Mouse (Mus musculus) liver, adult (tissue): Measurements from ENCODE around the gene BC035044.

Source experiments
- GATA4 ChIP-seq: IDR thresholded peaks from 2 replicates; pipeline ENCODE4 v1.6.1; 2014; ENCODE audit warnings: mild to moderate bottlenecking, low read length; ENCODE audit not compliant: insufficient replicate concordance

BC035044 gene

DNA sequence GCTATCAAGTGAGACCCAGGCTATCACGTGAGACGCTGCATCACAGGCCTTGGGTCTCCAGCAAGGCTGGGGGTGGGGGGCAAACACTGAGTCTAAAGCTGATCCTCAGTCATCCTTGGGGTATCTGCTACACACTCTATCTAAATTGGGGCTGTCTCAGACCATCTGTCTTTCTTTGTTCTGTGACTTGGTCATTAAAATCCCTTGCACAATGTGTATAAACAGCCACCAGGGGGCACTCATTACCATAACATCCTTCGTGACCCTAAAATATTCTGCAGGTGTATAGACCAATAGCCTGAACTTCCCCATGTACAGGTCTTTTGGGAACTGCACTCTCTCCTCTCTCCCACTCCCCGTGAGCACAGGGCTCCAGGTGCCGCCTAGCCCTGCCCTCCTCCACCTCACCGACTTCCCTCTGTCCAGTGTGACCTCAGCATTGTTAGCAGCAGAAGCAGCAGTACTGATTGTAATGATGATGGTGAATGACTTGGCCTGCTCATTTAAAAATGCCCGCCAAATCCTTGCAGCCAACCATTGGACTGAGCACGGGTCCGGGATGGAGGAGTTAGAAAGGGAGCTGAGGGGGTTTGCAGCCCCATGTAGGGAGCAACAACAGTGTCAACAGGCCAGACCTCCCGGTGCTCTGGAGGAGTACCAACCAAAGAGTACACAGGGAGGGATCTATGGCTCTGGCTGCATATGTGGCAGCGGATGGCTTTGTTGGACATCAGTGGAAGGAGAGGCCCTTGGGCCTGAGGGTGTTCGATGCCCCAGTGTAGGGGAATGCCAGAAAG lies 36.7 kb downstream of the BC035044 start:
- no peak for TF ChIP-seq GATA4

DNA sequence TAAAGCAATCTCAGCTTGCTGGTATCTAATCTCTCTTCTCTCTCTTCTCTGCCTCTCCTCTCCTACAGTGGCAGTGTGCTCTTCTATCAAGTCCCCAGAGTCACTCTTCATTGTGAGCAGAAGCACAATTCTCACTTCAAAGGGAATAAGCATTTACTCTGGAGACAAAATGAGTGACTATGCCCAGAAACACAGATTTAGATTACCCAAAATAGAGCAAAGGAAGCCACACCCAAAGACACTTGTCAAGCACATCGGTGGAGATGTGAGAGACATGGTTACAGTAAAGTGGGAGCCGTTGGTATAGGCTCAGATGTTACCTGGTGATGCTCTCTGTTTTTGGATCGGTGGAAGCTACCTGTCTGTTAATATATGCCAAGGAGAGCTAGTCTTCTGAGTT lies 38.2 kb downstream of the BC035044 start:
- TF ChIP-seq GATA4, result no peak

DNA sequence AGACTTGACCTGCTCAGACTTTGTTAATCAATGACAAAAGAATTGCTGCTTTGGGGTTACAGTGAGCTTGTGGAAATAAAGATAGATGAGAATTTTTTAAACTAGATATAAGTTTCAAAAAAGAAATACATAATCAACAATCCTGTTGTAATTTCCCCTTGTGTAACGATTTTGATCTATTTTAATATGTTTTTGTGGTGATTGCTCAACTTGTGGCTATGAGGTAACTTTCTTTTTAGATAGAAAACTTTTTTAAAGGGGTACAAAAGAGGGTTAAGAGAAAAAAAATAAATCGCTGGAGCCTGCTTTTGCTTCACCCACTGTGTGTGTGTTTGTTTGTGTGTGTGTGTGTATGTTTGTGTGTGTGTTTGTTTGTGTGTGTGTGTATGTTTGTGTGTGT lies 39.8 kb downstream of the BC035044 start:
- TF ChIP-seq GATA4, result no peak

DNA sequence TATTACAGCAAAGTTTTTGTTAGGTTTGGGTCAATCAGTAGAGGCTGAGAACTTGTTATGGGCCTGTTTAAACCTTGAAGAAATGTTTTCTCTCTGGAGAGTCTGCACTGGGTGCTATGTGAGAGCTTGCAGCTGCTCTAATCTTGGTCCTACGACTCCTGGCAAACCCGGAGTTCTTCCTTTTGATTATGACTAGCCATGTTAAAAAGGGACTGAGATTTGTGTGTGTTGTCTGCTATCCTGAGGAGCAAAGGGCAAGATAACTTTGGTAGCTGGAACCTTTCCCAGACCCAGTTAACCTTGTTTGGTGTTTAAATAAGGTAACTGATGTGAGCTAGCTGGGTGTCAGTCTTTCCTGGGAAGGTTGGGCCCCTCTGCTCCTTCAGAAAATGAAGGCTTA lies 40.3 kb downstream of the BC035044 start:
- no peak for TF ChIP-seq GATA4

DNA sequence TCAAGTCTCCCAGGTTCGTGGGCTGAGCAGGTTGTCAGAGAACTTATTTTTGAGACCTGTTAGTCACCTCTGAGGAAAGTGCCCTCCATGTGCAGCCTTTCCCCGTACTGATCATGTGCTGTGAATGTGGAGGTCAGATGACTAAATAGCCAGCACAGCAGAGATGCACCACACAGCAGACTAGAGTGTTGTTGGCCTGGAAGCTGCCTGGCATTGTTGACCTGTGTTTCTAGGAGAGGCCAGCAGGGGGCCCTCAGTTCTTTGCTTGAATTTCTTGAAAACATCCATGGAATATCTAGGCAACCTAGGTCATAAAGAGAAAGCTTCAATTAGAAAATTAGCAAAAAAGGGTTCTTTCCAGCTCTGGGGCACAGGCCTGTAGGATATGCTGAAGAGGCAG lies 41.0 kb downstream of the BC035044 start:
- no peak for TF ChIP-seq GATA4

GRCm38 (mm10) chr6:128847401-128847800 lies 43.5 kb downstream of the BC035044 start:
- TF ChIP-seq GATA4, result no peak

- TF ChIP-seq GATA4, result no peak
Measured at GRCm38 (mm10) chr6:128845998-128846542, 44.9 kb downstream of the BC035044 start.

GRCm38 (mm10) chr6:128845319-128845979 lies 45.5 kb downstream of the BC035044 start:
- TF ChIP-seq GATA4, result peak; percentile 63; the same call in 1 of the 2 replicates

GRCm38 (mm10) chr6:128844586-128845080 lies 46.3 kb downstream of the BC035044 start:
- TF ChIP-seq GATA4, result no peak

DNA sequence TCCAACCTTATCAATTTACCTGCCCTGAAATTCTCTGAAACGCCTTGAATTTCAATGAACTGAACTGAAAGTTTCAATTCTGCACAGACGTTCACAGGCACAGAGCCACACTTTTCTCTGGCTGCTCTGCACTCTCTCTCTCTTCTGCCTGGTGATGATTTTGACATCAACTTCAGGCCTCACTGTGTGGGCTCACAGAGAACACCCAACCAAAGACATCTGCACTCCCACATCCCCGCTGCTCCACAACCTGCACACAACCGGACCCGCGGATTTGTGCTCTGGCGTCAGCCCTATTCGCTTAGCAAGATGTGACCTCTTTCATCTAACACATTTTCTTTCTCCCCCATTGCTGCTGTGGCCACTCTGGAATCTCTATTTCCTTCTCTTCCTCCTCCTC lies 46.8 kb downstream of the BC035044 start:
- TF ChIP-seq GATA4, result no peak

GRCm38 (mm10) chr6:128843479-128843992 lies 47.4 kb downstream of the BC035044 start:
- TF ChIP-seq GATA4, result no peak

DNA sequence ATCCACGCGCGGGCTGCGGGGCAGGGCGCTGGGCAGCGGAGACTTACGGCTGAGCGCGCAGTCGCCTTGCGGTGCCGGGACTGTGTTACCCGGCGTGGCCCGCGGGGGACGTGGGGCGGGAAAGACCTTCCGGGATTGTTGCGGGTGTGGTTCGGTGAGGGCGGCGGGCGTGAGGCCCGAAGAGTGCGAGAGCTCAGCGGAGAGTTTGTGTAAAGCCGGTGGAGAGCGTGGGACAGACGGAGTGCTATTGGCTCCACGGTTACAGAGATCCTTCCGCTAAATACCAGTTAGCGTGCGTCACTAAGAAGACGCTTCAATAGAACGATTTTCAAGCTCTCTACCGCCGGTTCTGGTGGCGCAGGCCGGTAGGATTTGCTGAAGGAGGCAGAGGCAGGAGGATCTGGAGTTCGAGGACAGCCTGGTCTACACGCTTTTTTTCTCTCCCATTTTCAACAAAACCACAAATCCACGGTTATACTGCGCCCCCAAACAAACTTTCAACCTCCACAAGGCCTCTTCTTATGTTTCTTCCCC lies 47.9 kb downstream of the BC035044 start:
- TF ChIP-seq GATA4, result no peak; the same call in 1 of the 2 replicates

DNA sequence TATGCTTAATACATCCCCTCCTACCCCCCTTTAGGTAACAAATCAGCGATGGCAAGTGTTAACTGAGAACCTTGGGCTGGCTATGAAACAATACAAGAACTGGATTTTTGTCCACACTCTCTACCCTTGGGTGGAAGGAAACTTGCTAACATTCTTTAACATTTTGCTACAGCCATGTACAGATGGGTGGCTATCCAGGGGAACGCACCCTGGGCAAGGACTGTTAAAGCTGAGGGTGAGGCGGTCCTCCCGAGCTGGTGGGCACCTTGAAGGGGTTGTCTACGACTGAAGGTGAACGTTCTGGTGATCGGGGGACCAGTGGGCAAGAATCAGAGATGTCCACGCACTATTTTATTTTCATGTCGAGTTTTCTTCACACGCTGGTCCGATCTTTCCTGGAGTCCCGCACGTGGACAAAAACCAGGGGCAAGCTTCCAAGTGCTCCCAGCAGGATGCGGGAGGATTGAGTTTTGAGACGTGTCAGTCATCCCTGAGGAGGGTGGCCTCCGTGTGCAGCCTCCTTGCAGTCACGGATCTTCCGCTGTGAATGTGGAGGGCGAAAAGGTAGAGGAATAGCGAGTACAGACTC lies 48.5 kb downstream of the BC035044 start:
- TF ChIP-seq GATA4, result no peak

GRCm38 (mm10) chr6:128841327-128842089 lies 49.4 kb downstream of the BC035044 start:
- TF ChIP-seq GATA4, result no peak
